Mouse (Mus musculus) MEL (cell line): ENCODE measurements around the gene Atg7.

Experiments used
- BHLHE40 ChIP-seq: IDR thresholded peaks from 2 replicates; pipeline ENCODE4 v1.6.1; 2012; ENCODE audit warnings: low read depth, mild to moderate bottlenecking, inconsistent platforms, low read length, improper control_type of control experiment, borderline replicate concordance
- POLR2A ChIP-seq, 2 experiments: IDR thresholded peaks; 2 replicates each; pipeline ENCODE4 v1.6.1; 2011 to 2012; ENCODE audit warnings: low read length in 2 of 2, mild to moderate bottlenecking in 2 of 2, control low read depth in 1 of 2, improper control_type of control experiment in 1 of 2, low read depth in 1 of 2, moderate library complexity in 1 of 2; ENCODE audit not compliant: control insufficient read depth in 1 of 2, insufficient read depth in 1 of 2, poor library complexity in 1 of 2
- TAL1 ChIP-seq: IDR thresholded peaks from 2 replicates; pipeline ENCODE4 v1.6.1; 2012; ENCODE audit warnings: mild to moderate bottlenecking, inconsistent platforms, low read length, moderate library complexity, mixed read lengths

- TF ChIP-seq POLR2A (IDR thresholded peaks at IDR 0.05; ENCODE audit: control insufficient read depth in 1 of 2, insufficient read depth in 1 of 2, low read depth in 1 of 2, low read length in 2 of 2, poor library complexity in 1 of 2) (no peak), TAL1 (no peak), BHLHE40 (no peak)
Observed at GRCm38 (mm10) chr6:114743126-114743525, 100.2 kb downstream of the Atg7 start.
